In the genomic region with DNA sequence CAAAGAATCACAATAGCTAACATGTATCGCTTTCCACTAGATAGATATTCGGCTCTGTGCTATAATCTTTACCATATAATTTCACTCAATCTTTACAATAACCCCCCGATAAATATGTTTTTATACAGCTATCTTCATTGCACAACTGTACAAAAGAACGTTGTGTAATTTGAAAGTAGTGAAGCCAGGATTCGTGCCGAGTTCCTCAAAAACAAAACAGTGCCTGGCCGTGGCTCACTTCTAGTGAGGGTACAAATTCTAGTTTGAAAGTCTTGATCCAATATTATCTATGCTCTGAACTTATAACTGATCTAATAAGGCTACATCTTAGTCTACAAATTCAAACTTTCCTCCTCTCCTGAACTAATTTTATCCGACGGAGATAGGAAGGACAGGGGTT, we compare ENCODE assay signal across 8 mouse cellular contexts. TPM values are rescaled to one million over a fixed set of nuclear protein-coding genes. Genes with fewer than 3 reads are reported as not detected.
DNase-seq lines count a peak whose midpoint lies in the region; ATAC-seq and TF ChIP-seq lines count a peak whose summit lies in the region.

No protein-coding gene starts in this region.

- no peaks in the 10 kb centered on the region for H3K27me3 ChIP-seq in embryonic facial prominence, embryonic 15.5 days
- no peaks in the 10 kb centered on the region for H3K27me3 ChIP-seq in intestine, postnatal 0 days (replicated peaks; ENCODE audit: control insufficient read depth, insufficient read depth, low read length)
- no peaks in the 10 kb centered on the region for H3K27me3 ChIP-seq in neural tube, embryonic 12.5 days (replicated peaks)

- peak overlapping the region; percentile 100 for H3K27ac ChIP-seq in layer of hippocampus, adult 2 months
- H3K27ac ChIP-seq in embryonic facial prominence, embryonic 15.5 days (replicated peaks) = peak overlapping the region; percentile 89
- peak overlapping the region; percentile 61; the same call in 1 of the 2 replicates for H3K27ac ChIP-seq in intestine, postnatal 0 days (ENCODE audit: low read depth, low read length)
- H3K27ac ChIP-seq in neural tube, embryonic 12.5 days = no peak overlapping the region

- peak overlapping the region; percentile 86 for H3K9ac ChIP-seq in embryonic facial prominence, embryonic 15.5 days
- peak overlapping the region; percentile 77 for H3K9ac ChIP-seq in intestine, postnatal 0 days (ENCODE audit: low read depth, low read length)
- H3K9ac ChIP-seq in neural tube, embryonic 12.5 days = peak overlapping the region; percentile 78

- no peak for ATAC-seq in embryonic facial prominence, embryonic 15.5 days (ENCODE audit: insufficient number of reproducible peaks, low FRiP score, low TSS enrichment, low read depth)
- ATAC-seq in intestine, postnatal 0 days = no peak
- ATAC-seq in neural tube, embryonic 12.5 days (ENCODE audit: low FRiP score, low read depth) = no peak

- H3K4me1 ChIP-seq in embryonic facial prominence, embryonic 15.5 days = peaks cover 16% of the 10 kb centered on the region
- peaks cover 4% of the 10 kb centered on the region; the same call in 1 of the 2 replicates for H3K4me1 ChIP-seq in intestine, postnatal 0 days (replicated peaks; ENCODE audit: control insufficient read depth, insufficient read depth, low read length)
- H3K4me1 ChIP-seq in neural tube, embryonic 12.5 days = peaks cover 12% of the 10 kb centered on the region

- H3K9me3 ChIP-seq in embryonic facial prominence, embryonic 15.5 days (replicated peaks) = no peaks in the 10 kb centered on the region
- H3K9me3 ChIP-seq in intestine, postnatal 0 days (ENCODE audit: control insufficient read depth) = no peaks in the 10 kb centered on the region
- no peaks in the 10 kb centered on the region for H3K9me3 ChIP-seq in neural tube, embryonic 12.5 days

- peak overlapping the region; percentile 81 for H3K4me3 ChIP-seq in layer of hippocampus, adult 2 months
- peak overlapping the region; percentile 93 for H3K4me3 ChIP-seq in embryonic facial prominence, embryonic 15.5 days (replicated peaks)
- peak overlapping the region; percentile 67 for H3K4me3 ChIP-seq in intestine, postnatal 0 days (ENCODE audit: low read depth, low read length)
- H3K4me3 ChIP-seq in neural tube, embryonic 12.5 days = peak overlapping the region; percentile 81

- peak overlapping the region; percentile 75 for H3K4me2 ChIP-seq in embryonic facial prominence, embryonic 15.5 days (replicated peaks)
- H3K4me2 ChIP-seq in intestine, postnatal 0 days (replicated peaks; ENCODE audit: low read depth) = peak overlapping the region; percentile 92
- peak overlapping the region; percentile 65 for H3K4me2 ChIP-seq in neural tube, embryonic 12.5 days (replicated peaks)

- no peaks in the 10 kb centered on the region for H3K36me3 ChIP-seq in embryonic facial prominence, embryonic 15.5 days
- H3K36me3 ChIP-seq in intestine, postnatal 0 days (ENCODE audit: control insufficient read depth, insufficient read depth) = no peaks in the 10 kb centered on the region
- no peaks in the 10 kb centered on the region for H3K36me3 ChIP-seq in neural tube, embryonic 12.5 days

- no peak for TF ChIP-seq CTCF in layer of hippocampus, adult 2 months (conservative IDR thresholded peaks at IDR 0.05)
- TF ChIP-seq CTCF in intestine, postnatal 0 days (IDR thresholded peaks at IDR 0.05; ENCODE audit: low read depth) = no peak

- WGBS in embryonic facial prominence, embryonic 15.5 days = 13% methylated on average over 9 of the region's 9 CpGs
- 11% methylated on average over 9 of the region's 9 CpGs for WGBS in intestine, postnatal 0 days
- 17% methylated on average over 9 of the region's 9 CpGs for WGBS in neural tube, embryonic 12.5 days

- no peak for DNase-seq in layer of hippocampus, adult 2 months (ENCODE audit: low spot score in 2 of 2)
- no peak for DNase-seq in layer of hippocampus, adult 9-11 months
- DNase-seq in layer of hippocampus, postnatal 36 days = no peak
- DNase-seq in urinary bladder, postnatal 10 days (ENCODE audit: low spot score) = no peak
- no peak for DNase-seq in left cerebral cortex, adult 11 months (ENCODE audit: low spot score)

RNA-seq across cellular contexts. Expression of gene Cdc40, which starts 0.8 kb away (rescaled TPM):
- 10 to 100 TPM; 67.1 to 73.9 TPM for total RNA-seq in layer of hippocampus, adult 2 months (2021)
- polyA plus RNA-seq in embryonic facial prominence, embryonic 15.5 days (2015; fragmentation: Nextera tagmentation; extraction: Ambion mirVana) = 30.7 and 32.8 TPM in 2 replicates
- 12.6 and 13.7 TPM in 2 replicates for polyA plus RNA-seq in intestine, postnatal 0 days (2015; fragmentation: Nextera tagmentation; extraction: Ambion mirVana)
- 36.7 and 36.8 TPM in 2 replicates for polyA plus RNA-seq in neural tube, embryonic 12.5 days (2016; fragmentation: Nextera tagmentation; extraction: Ambion mirVana)
- 10 to 100 TPM; 57.2 to 60.0 TPM for total RNA-seq in layer of hippocampus, postnatal 36 days (2021)

RNA-seq across cellular contexts. Expression of gene Wasf1, which starts 0.9 kb away (rescaled TPM):
- 100 to 1,000 TPM; 412 to 418 TPM for total RNA-seq in layer of hippocampus, adult 2 months (2021)
- polyA plus RNA-seq in embryonic facial prominence, embryonic 15.5 days (2015; fragmentation: Nextera tagmentation; extraction: Ambion mirVana) = 15.9 and 21.0 TPM in 2 replicates
- 4.6 and 4.7 TPM in 2 replicates for polyA plus RNA-seq in intestine, postnatal 0 days (2015; fragmentation: Nextera tagmentation; extraction: Ambion mirVana)
- 69.6 and 79.7 TPM in 2 replicates for polyA plus RNA-seq in neural tube, embryonic 12.5 days (2016; fragmentation: Nextera tagmentation; extraction: Ambion mirVana)
- total RNA-seq in layer of hippocampus, postnatal 36 days (2021) = 100 to 1,000 TPM; 390 TPM
